In the genomic region with DNA sequence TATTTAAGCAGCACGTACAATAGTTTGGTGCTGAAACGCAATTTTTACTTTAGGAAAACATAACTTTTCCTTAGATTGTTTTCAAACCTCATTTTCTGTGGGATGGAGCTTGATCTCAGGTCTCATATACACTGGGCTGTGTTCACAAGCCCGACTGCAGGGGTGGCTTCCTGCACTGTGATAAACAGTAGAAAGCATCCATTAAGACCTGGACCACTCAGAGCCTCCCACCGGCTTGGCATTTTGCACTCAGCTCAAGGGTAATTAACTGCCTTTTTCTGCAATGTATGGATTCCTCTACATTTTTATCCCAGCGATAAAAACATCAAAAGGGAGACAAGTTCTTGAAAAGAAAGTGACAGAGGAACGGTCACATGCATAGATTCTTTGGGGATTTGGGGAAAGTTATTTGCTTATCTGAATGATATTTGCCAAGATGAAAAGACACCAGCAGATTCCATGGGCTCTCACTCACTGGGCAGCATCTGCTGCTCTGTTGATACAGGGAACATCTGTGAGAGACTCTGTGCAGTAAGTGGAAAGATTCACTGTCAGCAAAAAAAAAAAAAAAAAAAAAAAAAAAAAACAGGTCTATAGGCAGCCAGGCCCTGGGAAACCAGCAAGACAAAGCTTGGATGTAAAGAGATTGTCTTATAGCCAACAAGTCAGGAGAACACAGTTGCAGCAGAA, we compare ENCODE assay signal across 19 mouse cellular contexts.
"Had no signal": no experiment of that assay in that cellular context is flagged by ENCODE, and none has a peak within 500 bp of the region (broad histone marks: within the 10 kb centered on the region; RNA-seq: fewer than 3 reads in every experiment).

No protein-coding gene starts in this region.

- H3K27me3 ChIP-seq: limb, embryonic 13.5 days; liver, embryonic 12.5 days; liver, embryonic 15.5 days; lung, embryonic 15.5 days; megakaryocyte, embryonic 14.5 days; midbrain, embryonic 12.5 days had no signal

- H3K36me3 ChIP-seq: limb, embryonic 10.5 days; limb, embryonic 13.5 days; liver, embryonic 12.5 days; liver, embryonic 15.5 days; lung, embryonic 15.5 days; midbrain, embryonic 12.5 days had no signal

- H3K9me3 ChIP-seq: limb, embryonic 10.5 days; limb, embryonic 13.5 days; liver, embryonic 12.5 days; liver, embryonic 15.5 days; lung, embryonic 15.5 days had no signal

- ATAC-seq: intestine, postnatal 0 days; liver, embryonic 12.5 days had no signal

- H3K9ac ChIP-seq: limb, embryonic 13.5 days; liver, embryonic 12.5 days; liver, embryonic 15.5 days; lung, embryonic 15.5 days; midbrain, embryonic 12.5 days had no signal

- DNase-seq: kidney, adult 2 months; kidney, postnatal 36 days; layer of hippocampus, postnatal 36 days; liver; lung, adult 18-20 months; lung, postnatal 10 days; lung, postnatal 36 days; thymus, adult 18-20 months; thymus, postnatal 36 days had no signal

- H3K27ac ChIP-seq: kidney, postnatal 0 days; limb, embryonic 10.5 days; limb, embryonic 13.5 days; liver, embryonic 12.5 days; liver, embryonic 15.5 days; lung, embryonic 15.5 days; midbrain, embryonic 12.5 days had no signal

- H3K4me3 ChIP-seq: limb, embryonic 10.5 days; limb, embryonic 13.5 days; liver, embryonic 12.5 days; liver, embryonic 15.5 days; lung, embryonic 15.5 days; megakaryocyte, embryonic 14.5 days; midbrain, embryonic 12.5 days; myocyte had no signal

- H3K4me2 ChIP-seq: limb, embryonic 13.5 days; liver, embryonic 12.5 days; liver, embryonic 15.5 days; lung, embryonic 15.5 days; midbrain, embryonic 12.5 days had no signal

- H3K4me1 ChIP-seq: limb, embryonic 10.5 days; limb, embryonic 13.5 days; liver, embryonic 12.5 days; liver, embryonic 15.5 days; midbrain, embryonic 12.5 days had no signal
